Mouse (Mus musculus) liver, embryonic 12.5 days (tissue): Measurements from ENCODE around the gene Syt5. TPM values are rescaled to one million over a fixed set of nuclear protein-coding genes. Genes with fewer than 3 reads are reported as not detected.

Source experiments
- ATAC-seq: fragments of 200-750 bp; cut with Nextera tagmentation; 2 replicates; pipeline ENCODE4 v1.8.0; 2017; ENCODE audit warnings: moderate number of reproducible peaks, mild to moderate bottlenecking, moderate library complexity
- H3K27ac ChIP-seq: fragments of 300-500 bp; sonication (generic); 2 replicates; pipeline ENCODE4 v1.5.1; 2016; ENCODE audit warnings: mild to moderate bottlenecking
- H3K27me3 ChIP-seq: fragments of 300-500 bp; sonication (generic); replicated peaks from 2 replicates; pipeline ENCODE4 v1.6.1; 2016; ENCODE audit warnings: mild to moderate bottlenecking, moderate library complexity
- H3K36me3 ChIP-seq: fragments of 300-500 bp; sonication (generic); 2 replicates; pipeline ENCODE4 v1.6.1; 2016; ENCODE audit warnings: mild to moderate bottlenecking, moderate library complexity
- H3K4me1 ChIP-seq: fragments of 300-500 bp; sonication (generic); 2 replicates; pipeline ENCODE4 v1.6.1; 2016
- H3K4me2 ChIP-seq: fragments of 300-500 bp; sonication (generic); 2 replicates; pipeline ENCODE4 v1.6.1; 2016; ENCODE audit warnings: mild to moderate bottlenecking, moderate library complexity
- H3K4me3 ChIP-seq: fragments of 300-500 bp; sonication (generic); 2 replicates; pipeline ENCODE4 v1.5.1; 2016; ENCODE audit warnings: mild to moderate bottlenecking, moderate library complexity
- H3K9ac ChIP-seq: fragments of 300-500 bp; sonication (generic); 2 replicates; pipeline ENCODE4 v1.6.1; 2016; ENCODE audit warnings: mild to moderate bottlenecking, moderate library complexity
- H3K9me3 ChIP-seq: fragments of 300-500 bp; sonication (generic); replicated peaks from 2 replicates; pipeline ENCODE4 v1.6.1; 2016; ENCODE audit warnings: mild to moderate bottlenecking, moderate library complexity
- WGBS: fragments of 180-500 bp; shearing (Covaris S2); methylation state at CpG from one replicate; pipeline ENCODE4 v1.1.7; 2016; ENCODE audit not compliant: insufficient replicate concordance; 5-methylcytosine and 5-hydroxymethylcytosine counted together
- microRNA-seq: library from miRNA; unstranded; fragments of <30 nt; microRNA quantifications from one replicate; pipeline ENCODE4, GENCODE M21; 2017
- polyA plus RNA-seq: library from polyadenylated mRNA; unstranded; fragments of >200 nt; fragmentation: Nextera tagmentation; extraction: Ambion mirVana; gene quantifications from 2 replicates; pipeline ENCODE4 v1.2.1, GENCODE M21; 2016

Syt5 gene
- polyA plus RNA-seq, 1 experiment from 2014 or later: 1.3 TPM

DNA sequence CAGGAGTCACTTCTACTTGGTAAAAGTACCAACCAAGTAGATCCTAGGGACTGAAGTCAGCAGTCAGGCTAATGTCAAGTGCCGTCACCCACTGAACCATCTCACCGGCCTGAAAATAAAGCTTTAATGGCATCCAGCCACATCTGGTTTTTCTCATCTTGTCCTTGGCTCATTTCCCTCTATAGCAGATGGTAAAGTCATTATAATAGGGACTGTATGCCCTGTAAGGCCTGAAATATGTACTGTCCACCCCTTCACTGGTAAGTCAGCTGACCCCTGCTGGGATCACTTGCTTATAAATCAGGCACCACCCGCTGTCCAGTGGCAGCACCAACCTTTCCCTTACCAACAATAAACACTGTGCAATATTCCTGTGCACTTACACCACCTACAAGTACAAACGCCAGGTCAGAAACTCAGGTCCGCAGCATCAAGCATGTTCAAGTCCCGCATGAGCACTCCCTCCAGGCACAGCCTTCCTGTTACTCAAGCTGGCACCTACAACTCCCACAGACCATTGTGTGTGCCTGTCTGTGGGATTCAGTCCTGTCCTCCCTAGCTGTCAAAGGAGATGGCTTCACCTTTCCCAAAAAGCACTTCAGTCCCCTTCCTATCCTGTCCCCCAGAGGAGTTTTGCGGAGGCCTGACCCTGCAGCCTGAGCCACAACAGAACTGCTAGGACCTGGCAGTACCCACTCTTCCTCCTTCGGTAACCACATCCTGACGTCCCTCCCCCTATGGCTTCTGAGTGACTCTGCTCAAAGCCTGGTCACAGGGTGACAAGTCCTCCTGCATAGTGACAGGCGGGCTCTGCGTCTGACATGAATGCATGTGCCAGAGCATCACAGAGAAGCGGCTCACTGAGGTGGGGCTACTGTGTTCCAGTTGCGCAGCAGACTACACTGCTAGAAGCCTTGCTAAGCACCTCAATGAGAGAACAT lies 54.8 kb downstream of the Syt5 start:
- 69% methylated on average over 13 of the region's 13 CpGs for WGBS
- H3K27ac ChIP-seq: peak overlapping the region; percentile 8; the same call in 1 of the 2 replicates
- H3K9ac ChIP-seq: no peak overlapping the region
- H3K4me3 ChIP-seq: no peak overlapping the region
- H3K27me3 ChIP-seq: no peaks in the 10 kb centered on the region
- ATAC-seq: peak; percentile 26; the same call in 1 of the 2 replicates
- no peaks in the 10 kb centered on the region for H3K9me3 ChIP-seq
- peaks cover 63% of the 10 kb centered on the region for H3K4me1 ChIP-seq
- H3K4me2 ChIP-seq: no peak overlapping the region
- H3K36me3 ChIP-seq: peaks cover 97% of the 10 kb centered on the region

DNA sequence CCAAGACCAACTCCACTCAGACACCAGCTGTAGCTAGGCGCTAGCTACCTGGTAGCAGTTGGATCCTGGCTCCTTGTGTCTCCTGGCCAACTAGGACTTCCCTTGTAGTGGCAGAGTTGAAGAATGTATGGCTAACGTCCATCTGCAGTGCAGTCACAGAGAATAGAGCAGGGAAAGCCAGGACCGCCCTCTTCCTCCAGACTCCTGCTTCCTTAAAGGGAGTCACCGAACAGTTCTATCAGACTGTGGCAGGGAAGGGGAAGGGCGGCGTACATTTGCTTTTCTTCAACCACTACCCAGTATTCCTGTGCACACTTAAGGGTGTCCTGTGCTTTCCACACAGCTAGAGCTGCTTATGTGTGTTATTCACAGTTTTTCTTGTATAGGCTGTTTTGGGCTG lies 56.0 kb downstream of the Syt5 start:
- Histone ChIP-seq H3K27ac (0 out of 2 replicates have a peak overlapping the region, but pooled peaks have one; percentile 29), H3K27me3 (no peaks in the 10 kb centered on the region), H3K9ac (no peak overlapping the region), H3K36me3 (peaks cover 97% of the 10 kb centered on the region), H3K9me3 (no peaks in the 10 kb centered on the region), H3K4me1 (peaks cover 57% of the 10 kb centered on the region), H3K4me3 (no peak overlapping the region), H3K4me2 (no peak overlapping the region)
- WGBS: 57% methylated on average over 6 of the region's 6 CpGs
- ATAC-seq: no peak

Small RNAs within 50 kb of the gene (microRNA-seq; reads per million reads assigned to microRNA genes)
- gene Gm23577: not detected

Other genes starting within 250 kb of the Syt5 start
- gene Ncr1, start 209.8 kb downstream of the Syt5 start, polyA plus RNA-seq: not detected in 2 replicates
- gene Gp6, start 149.8 kb downstream of the Syt5 start, polyA plus RNA-seq: 5.0 and 5.5 TPM in 2 replicates
- 9.8 and 10.4 TPM in 2 replicates for gene Rdh13, start 101.9 kb downstream of the Syt5 start, polyA plus RNA-seq
- 1.3 and 2.1 TPM in 2 replicates for gene Eps8l1, start 86.9 kb downstream of the Syt5 start, polyA plus RNA-seq
- gene Ppp1r12c, start 45.9 kb downstream of the Syt5 start, polyA plus RNA-seq: 41.1 and 42.9 TPM in 2 replicates
- gene Tnnt1, start 31.2 kb downstream of the Syt5 start, polyA plus RNA-seq: 13.7 and 17.9 TPM in 2 replicates
- gene Tnni3, start 23.3 kb downstream of the Syt5 start, polyA plus RNA-seq: 1.7 and 1.8 TPM in 2 replicates
- gene Dnaaf3, start 15.1 kb downstream of the Syt5 start, polyA plus RNA-seq: 0.24 and 0.26 TPM in 2 replicates
- not detected in 2 replicates for gene Ptprh, start 56.5 kb upstream of the Syt5 start, polyA plus RNA-seq
- 25.7 and 26.1 TPM in 2 replicates for gene Tmem86b, start 83.9 kb upstream of the Syt5 start, polyA plus RNA-seq
- 12.0 and 12.7 TPM in 2 replicates for gene Ppp6r1, start 111.5 kb upstream of the Syt5 start, polyA plus RNA-seq
- gene Hspbp1, start 137.5 kb upstream of the Syt5 start, polyA plus RNA-seq: 90.8 and 95.6 TPM in 2 replicates
- 0.19 and 0.29 TPM in 2 replicates for gene Brsk1, start 143.1 kb upstream of the Syt5 start, polyA plus RNA-seq
- 0.08 and 0.12 TPM in 2 replicates for gene Tmem150b, start 177.7 kb upstream of the Syt5 start, polyA plus RNA-seq
- 79.0 and 79.5 TPM in 2 replicates for gene Kmt5c, start 192.6 kb upstream of the Syt5 start, polyA plus RNA-seq
- gene Cox6b2, start 205.6 kb upstream of the Syt5 start, polyA plus RNA-seq: 152 and 159 TPM in 2 replicates
- gene Fam71e2, start 223.8 kb upstream of the Syt5 start, polyA plus RNA-seq: not detected in 2 replicates
- 0.06 TPM in 1 of 2 replicates, not detected in the other for gene Il11, start 235.3 kb upstream of the Syt5 start, polyA plus RNA-seq
- 0.46 TPM in 1 of 2 replicates, not detected in the other for gene Tmem190, start 235.4 kb upstream of the Syt5 start, polyA plus RNA-seq
- gene Tmem238, start 242.1 kb upstream of the Syt5 start, polyA plus RNA-seq: 18.9 and 19.2 TPM in 2 replicates
- gene Rpl28, start 245.3 kb upstream of the Syt5 start, polyA plus RNA-seq: 397 and 413 TPM in 2 replicates